Mouse (Mus musculus) embryonic facial prominence, embryonic 13.5 days (tissue): ENCODE results near the gene Acox3. TPM values are rescaled to one million over a fixed set of nuclear protein-coding genes. Genes with fewer than 3 reads are reported as not detected.

Experiments used
- ATAC-seq: fragments of 200-750 bp; cut with Nextera tagmentation; 2 replicates; pipeline ENCODE4 v1.8.0; 2017; ENCODE audit warnings: low read depth; ENCODE audit not compliant: insufficient number of reproducible peaks, insufficient read depth, low FRiP score, low TSS enrichment
- H3K27ac ChIP-seq: fragments of 300-500 bp; sonication (generic); 2 replicates; pipeline ENCODE4 v1.5.1; 2015; ENCODE audit warnings: moderate library complexity, mild to moderate bottlenecking, inconsistent platforms
- H3K27me3 ChIP-seq: fragments of 300-500 bp; sonication (generic); 2 replicates; pipeline ENCODE4 v1.6.1; 2015; ENCODE audit warnings: mild to moderate bottlenecking, inconsistent platforms
- H3K36me3 ChIP-seq: fragments of 300-500 bp; sonication (generic); 2 replicates; pipeline ENCODE4 v1.6.1; 2015; ENCODE audit warnings: mild to moderate bottlenecking, inconsistent platforms
- H3K4me1 ChIP-seq: fragments of 300-500 bp; sonication (generic); 2 replicates; pipeline ENCODE4 v1.6.1; 2015; ENCODE audit warnings: inconsistent platforms
- H3K4me2 ChIP-seq: fragments of 300-500 bp; sonication (generic); 2 replicates; pipeline ENCODE4 v1.6.1; 2015; ENCODE audit warnings: moderate library complexity, mild to moderate bottlenecking, inconsistent platforms
- H3K4me3 ChIP-seq: fragments of 300-500 bp; sonication (generic); 2 replicates; pipeline ENCODE4 v1.5.1; 2015; ENCODE audit warnings: mild to moderate bottlenecking, inconsistent platforms
- H3K9ac ChIP-seq: fragments of 300-500 bp; sonication (generic); 2 replicates; pipeline ENCODE4 v1.6.1; 2015; ENCODE audit warnings: mild to moderate bottlenecking, inconsistent platforms
- H3K9me3 ChIP-seq: fragments of 300-500 bp; sonication (generic); 2 replicates; pipeline ENCODE4 v1.6.1; 2016; ENCODE audit warnings: inconsistent platforms
- WGBS: fragments of 180-500 bp; shearing (Covaris S2); methylation state at CpG from one replicate; pipeline ENCODE4 v1.1.7; 2015; ENCODE audit warnings: mixed read lengths; 5-methylcytosine and 5-hydroxymethylcytosine counted together
- polyA plus RNA-seq: library from polyadenylated mRNA; unstranded; fragments of >200 nt; fragmentation: Nextera tagmentation; extraction: Ambion mirVana; gene quantifications from 2 replicates; pipeline ENCODE4 v1.2.1, GENCODE M21; 2015

Acox3 gene
- polyA plus RNA-seq, 1 experiment from 2014 or later: 13.3 TPM

- Histone ChIP-seq H3K27ac (no peak overlapping the region), H3K4me1 (peaks cover 30% of the 10 kb centered on the region), H3K36me3 (peaks cover 61% of the 10 kb centered on the region), H3K9ac (no peak overlapping the region), H3K4me3 (no peak overlapping the region), H3K9me3 (no peaks in the 10 kb centered on the region), H3K4me2 (no peak overlapping the region), H3K27me3 (no peaks in the 10 kb centered on the region)
- WGBS: 90% methylated on average over 7 of the region's 7 CpGs
- no peak for ATAC-seq
Measured at GRCm38 (mm10) chr5:35556393-35556792, 26.4 kb upstream of the Acox3 start.

GRCm38 (mm10) chr5:35557946-35558621 is 24.8 kb upstream of the Acox3 start:
- Histone ChIP-seq H3K4me2 (no peak overlapping the region), H3K9ac (no peak overlapping the region), H3K27me3 (no peaks in the 10 kb centered on the region), H3K4me3 (no peak overlapping the region), H3K27ac (no peak overlapping the region), H3K36me3 (peaks cover 78% of the 10 kb centered on the region), H3K4me1 (peaks cover 15% of the 10 kb centered on the region; the same call in 1 of the 2 replicates), H3K9me3 (no peaks in the 10 kb centered on the region)
- ATAC-seq: no peak
- WGBS: 61% methylated on average over 13 of the region's 13 CpGs

GRCm38 (mm10) chr5:35559447-35559846 is 23.4 kb upstream of the Acox3 start:
- 73% methylated on average over 8 of the region's 8 CpGs for WGBS
- H3K9me3 ChIP-seq: no peaks in the 10 kb centered on the region
- H3K27me3 ChIP-seq: no peaks in the 10 kb centered on the region
- ATAC-seq: no peak
- H3K4me2 ChIP-seq: no peak overlapping the region
- peaks cover 15% of the 10 kb centered on the region; the same call in 1 of the 2 replicates for H3K4me1 ChIP-seq
- H3K9ac ChIP-seq: no peak overlapping the region
- H3K27ac ChIP-seq: no peak overlapping the region
- H3K36me3 ChIP-seq: peaks cover 84% of the 10 kb centered on the region
- H3K4me3 ChIP-seq: no peak overlapping the region

- Histone ChIP-seq H3K27ac (no peak overlapping the region), H3K4me3 (no peak overlapping the region), H3K4me1 (peaks cover 15% of the 10 kb centered on the region; the same call in 1 of the 2 replicates), H3K27me3 (no peaks in the 10 kb centered on the region), H3K4me2 (no peak overlapping the region), H3K9ac (no peak overlapping the region), H3K36me3 (peaks cover 87% of the 10 kb centered on the region), H3K9me3 (no peaks in the 10 kb centered on the region)
- WGBS: 84% methylated on average over 2 of the region's 2 CpGs
- ATAC-seq: no peak
Measured at GRCm38 (mm10) chr5:35562616-35563015, 20.2 kb upstream of the Acox3 start.

GRCm38 (mm10) chr5:35563449-35563848 is 19.4 kb upstream of the Acox3 start:
- Histone ChIP-seq H3K36me3 (peaks cover 87% of the 10 kb centered on the region), H3K4me1 (peaks cover 15% of the 10 kb centered on the region; the same call in 1 of the 2 replicates), H3K27ac (no peak overlapping the region), H3K27me3 (no peaks in the 10 kb centered on the region), H3K9ac (no peak overlapping the region), H3K4me2 (no peak overlapping the region), H3K4me3 (no peak overlapping the region), H3K9me3 (no peaks in the 10 kb centered on the region)
- ATAC-seq: no peak
- 9% methylated on average over 1 of the region's 1 CpGs for WGBS

- no peak overlapping the region for H3K4me2 ChIP-seq
- H3K27me3 ChIP-seq: no peaks in the 10 kb centered on the region
- no peak overlapping the region for H3K9ac ChIP-seq
- no peak overlapping the region for H3K4me3 ChIP-seq
- H3K36me3 ChIP-seq: peaks cover 95% of the 10 kb centered on the region
- no peaks in the 10 kb centered on the region for H3K9me3 ChIP-seq
- H3K27ac ChIP-seq: no peak overlapping the region
- ATAC-seq: no peak
- no peaks in the 10 kb centered on the region for H3K4me1 ChIP-seq
- WGBS: 88% methylated on average over 9 of the region's 9 CpGs
Measured at GRCm38 (mm10) chr5:35565217-35565616, 17.6 kb upstream of the Acox3 start.

GRCm38 (mm10) chr5:35566632-35567031 is 16.2 kb upstream of the Acox3 start:
- Histone ChIP-seq H3K36me3 (peaks cover 96% of the 10 kb centered on the region), H3K9me3 (no peaks in the 10 kb centered on the region), H3K4me2 (no peak overlapping the region), H3K27ac (no peak overlapping the region), H3K4me1 (no peaks in the 10 kb centered on the region), H3K9ac (no peak overlapping the region), H3K4me3 (no peak overlapping the region), H3K27me3 (no peaks in the 10 kb centered on the region)
- ATAC-seq: no peak
- 93% methylated on average over 4 of the region's 4 CpGs for WGBS

GRCm38 (mm10) chr5:35571546-35571945 is 11.3 kb upstream of the Acox3 start:
- Histone ChIP-seq H3K36me3 (peaks cover 68% of the 10 kb centered on the region), H3K4me3 (no peak overlapping the region)

GRCm38 (mm10) chr5:35574653-35575599 is 7.9 kb upstream of the Acox3 start, which contains the start of gene Trmt44:
Trmt44 (minus strand) TSS chr5:35575070.
- no peaks in the 10 kb centered on the region; the same call in 1 of the 2 replicates for H3K27me3 ChIP-seq
- H3K9me3 ChIP-seq: no peaks in the 10 kb centered on the region
- WGBS: 3% methylated on average over 56 of the region's 56 CpGs
- peak within 1 kb of the TSS; percentile 91 for H3K9ac ChIP-seq
- H3K4me1 ChIP-seq: peaks cover 12% of the 10 kb centered on the region
- H3K4me2 ChIP-seq: peak within 1 kb of the TSS; percentile 97
- peak within 1 kb of the TSS; percentile 99 for H3K4me3 ChIP-seq
- peak; percentile 84 for ATAC-seq
- H3K27ac ChIP-seq: peak within 1 kb of the TSS; percentile 80
- H3K36me3 ChIP-seq: peaks cover 36% of the 10 kb centered on the region

More at GRCm38 (mm10) chr5:35571546-35571945, 11.3 kb upstream of the Acox3 start:
- no peak for ATAC-seq
- Histone ChIP-seq H3K27ac (no peak overlapping the region), H3K9me3 (no peaks in the 10 kb centered on the region), H3K4me2 (no peak overlapping the region), H3K9ac (no peak overlapping the region), H3K27me3 (no peaks in the 10 kb centered on the region), H3K4me1 (peaks cover 12% of the 10 kb centered on the region)
- WGBS: 90% methylated on average over 6 of the region's 6 CpGs

GRCm38 (mm10) chr5:35576409-35577020 is 6.3 kb upstream of the Acox3 start:
- ATAC-seq: no peak
- 85% methylated on average over 10 of the region's 10 CpGs for whole genome bisulfite sequencing
- Histone ChIP-seq H3K9ac (no peak overlapping the region), H3K4me2 (no peak overlapping the region), H3K4me1 (peaks cover 12% of the 10 kb centered on the region), H3K9me3 (no peaks in the 10 kb centered on the region), H3K36me3 (peaks cover 22% of the 10 kb centered on the region), H3K4me3 (no peak overlapping the region), H3K27me3 (no peaks in the 10 kb centered on the region; the same call in 1 of the 2 replicates), H3K27ac (no peak overlapping the region)

- Histone ChIP-seq H3K27me3 (no peaks in the 10 kb centered on the region; the same call in 1 of the 2 replicates), H3K4me2 (no peak overlapping the region), H3K4me3 (no peak overlapping the region), H3K27ac (no peak overlapping the region), H3K9ac (no peak overlapping the region), H3K9me3 (no peaks in the 10 kb centered on the region), H3K36me3 (peaks cover 6% of the 10 kb centered on the region; the same call in 1 of the 2 replicates), H3K4me1 (peaks cover 20% of the 10 kb centered on the region)
- 47% methylated on average over 2 of the region's 2 CpGs for WGBS
- no peak for ATAC-seq
Measured at GRCm38 (mm10) chr5:35578411-35578810, 4.4 kb upstream of the Acox3 start.
